Mouse (Mus musculus) liver, embryonic 14 days (tissue): ENCODE results near the gene Zfp989. TPM values are rescaled to one million over a fixed set of nuclear protein-coding genes. Genes with fewer than 3 reads are reported as not detected.

Source experiments
- polyA plus RNA-seq: library from polyadenylated mRNA; depleted of rRNA; stranded (reverse); fragments of >200 nt; gene quantifications from 2 replicates; pipeline ENCODE4 v1.2.3, GENCODE M21; 2012; rRNA removed

The Zfp989 gene
- polyA plus RNA-seq, result not detected in 2 replicates

DNA sequence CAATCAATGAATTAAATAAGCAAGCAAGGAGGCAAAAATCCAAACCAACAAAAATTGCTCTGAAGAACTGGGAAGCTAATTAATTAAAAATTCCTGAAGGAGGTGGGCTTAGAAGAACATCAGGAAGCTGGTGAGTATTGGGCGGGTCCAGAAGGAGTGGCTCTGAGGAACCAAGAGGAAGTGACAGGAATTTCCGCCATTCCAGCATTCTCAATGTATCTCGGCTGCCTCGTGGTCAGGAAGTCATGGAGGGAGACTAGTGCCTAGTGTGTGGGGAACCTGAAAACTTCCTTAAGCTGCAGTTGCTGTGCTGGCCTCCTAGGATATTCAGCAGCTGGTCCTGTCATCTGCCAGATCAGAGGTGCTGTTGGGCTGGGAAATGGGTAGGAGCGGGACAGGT, at the start of gene Zfp989:
Gene Zfp989, plus strand, starts transcription at position 220 of the 400 bp plus-strand sequence.

DNA sequence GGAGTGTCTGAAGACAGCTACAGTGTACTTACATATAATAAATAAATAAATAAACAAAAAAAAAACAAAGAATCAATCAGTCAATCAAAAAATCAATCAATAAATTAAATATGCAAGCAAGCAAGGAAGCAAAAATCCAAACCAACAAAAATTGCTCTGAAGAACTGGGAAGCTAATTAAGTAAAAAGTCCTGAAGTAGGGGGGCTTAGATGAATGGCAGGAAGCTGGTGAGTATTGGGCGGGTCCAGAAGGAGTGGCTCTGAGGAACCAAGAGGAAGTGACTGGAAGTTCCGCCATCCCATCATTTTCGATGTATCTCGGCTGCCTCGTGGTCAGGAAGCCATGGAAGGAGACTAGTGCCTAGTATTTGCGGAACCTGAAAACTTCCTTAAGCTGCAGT, 49.8 kb downstream of the Zfp989 start, which contains the start of gene Rex2:
Gene Rex2, plus strand, starts transcription at position 301 of the 400 bp plus-strand sequence.

Other genes starting within 250 kb of the Zfp989 start
- not detected in 2 replicates for gene Gm21411, start 62.4 kb upstream of the Zfp989 start, polyA plus RNA-seq
- gene Rex2, start 49.9 kb downstream of the Zfp989 start, polyA plus RNA-seq, result 0.03 and 0.08 TPM in 2 replicates
- gene Zfp991, start 160.1 kb downstream of the Zfp989 start, polyA plus RNA-seq, result 3.0 and 3.4 TPM in 2 replicates